Mouse (Mus musculus): Measurements from ENCODE around the gene S100a3.

GRCm38 (mm10) chr3:90606185-90606584, 45.8 kb downstream of the S100a3 start:
- TF ChIP-seq CTCF (conservative IDR thresholded peaks at IDR 0.05; ENCODE audit: low read length) (no peak), NANOG (IDR thresholded peaks at IDR 0.05; ENCODE audit: borderline replicate concordance, low read length) (no peak)
